Mouse (Mus musculus): ENCODE results near the gene Nrxn1.

DNA sequence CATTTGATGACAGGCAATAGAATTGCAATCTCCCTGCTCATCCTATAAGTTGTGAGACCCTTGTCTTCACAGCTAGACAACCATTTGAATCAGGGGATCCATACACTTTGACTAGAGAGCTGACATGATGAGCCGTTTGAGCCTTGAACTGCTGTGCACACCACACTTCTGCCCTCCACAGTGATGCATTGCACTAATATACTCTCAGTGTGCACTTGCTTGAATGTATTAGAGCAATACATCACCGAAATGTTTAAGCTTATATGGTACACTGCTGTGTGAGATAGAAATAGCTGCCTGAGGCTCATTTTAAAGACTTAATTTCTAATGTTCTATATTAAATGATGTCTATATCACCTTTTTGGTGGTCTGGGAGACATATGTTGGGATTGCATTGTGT, 430.6 kb downstream of the Nrxn1 start:
- no peak for TF ChIP-seq CTCF (IDR thresholded peaks at IDR 0.05; ENCODE audit: low read depth)
- TF ChIP-seq EP300 (optimal IDR thresholded peaks at IDR 0.05): no peak
